Mouse (Mus musculus): ENCODE results near the gene Rc3h1. TPM values are rescaled to one million over a fixed set of nuclear protein-coding genes. Genes with fewer than 3 reads are reported as not detected.

The Rc3h1 gene
- polyA plus RNA-seq, 1 experiment from 2014 or later = 8.9 TPM

DNA sequence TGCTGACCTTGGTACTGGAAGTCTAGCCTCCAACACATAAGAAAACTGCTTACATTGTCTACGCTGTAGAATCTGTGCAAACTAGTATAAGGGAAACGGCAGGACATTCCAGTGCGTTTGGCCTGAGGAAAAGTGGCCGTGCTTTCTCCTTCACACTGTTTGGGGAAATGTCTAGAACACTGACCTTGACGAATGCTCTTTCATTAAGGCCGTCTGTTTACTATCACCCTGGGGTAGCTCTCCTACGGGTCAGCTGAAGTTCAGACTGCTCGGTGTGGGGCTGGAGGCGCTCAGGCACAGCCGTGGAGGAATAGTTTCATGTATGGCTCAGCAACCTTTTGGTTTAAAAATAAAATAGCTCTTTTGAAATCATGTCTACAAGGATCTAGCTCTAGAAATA, 6.5 kb upstream of the Rc3h1 start:
- 50% methylated on average over 10 of the region's 10 CpGs for WGBS
- DNase-seq (ENCODE audit: low spot score) = peak; percentile 30
- H3K4me1 ChIP-seq = 0 out of 2 replicates have a peak, but pooled peaks cover 11% of the 10 kb centered on the region

DNA sequence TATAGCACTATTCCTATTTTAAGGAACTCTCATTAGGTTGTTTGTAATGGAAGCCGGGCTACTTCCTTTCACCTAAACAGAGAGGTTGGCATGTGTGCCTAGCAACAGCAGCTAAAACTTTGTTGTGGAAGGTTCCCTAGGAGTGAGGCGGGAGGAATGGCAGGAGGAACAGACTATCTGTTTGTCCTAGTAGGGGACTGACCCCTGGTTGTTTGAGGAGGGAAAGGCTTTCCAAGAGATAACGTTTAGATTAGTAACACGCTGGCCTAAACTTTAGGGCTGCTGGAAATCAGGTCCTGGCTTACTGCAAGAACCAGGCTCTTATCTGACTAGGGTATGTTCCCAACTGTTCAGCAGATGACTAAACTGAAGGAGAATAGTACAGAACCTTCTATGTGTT, 2.2 kb upstream of the Rc3h1 start:
- Histone ChIP-seq H3K4me3 (no peak overlapping the region), H3K36me3 (replicated peaks) (no peaks in the 10 kb centered on the region), H3K4me1 (peaks cover 26% of the 10 kb centered on the region), H3K27ac (replicated peaks) (no peak overlapping the region), H3K27me3 (replicated peaks; ENCODE audit: low read depth, poor library complexity, severe bottlenecking) (0 out of 2 replicates have a peak, but pooled peaks cover 4% of the 10 kb centered on the region), H3K9me3 (no peaks in the 10 kb centered on the region)
- no peak for DNase-seq (ENCODE audit: low spot score)
- WGBS = 61% methylated on average over 4 of the region's 4 CpGs

More for the DNA sequence above, 6.5 kb upstream of the Rc3h1 start:
- H3K4me3 ChIP-seq = no peak overlapping the region
- no peak overlapping the region for H3K27ac ChIP-seq (replicated peaks)
- H3K36me3 ChIP-seq (replicated peaks) = no peaks in the 10 kb centered on the region
- no peaks in the 10 kb centered on the region for H3K9me3 ChIP-seq
- H3K27me3 ChIP-seq (replicated peaks; ENCODE audit: low read depth, poor library complexity, severe bottlenecking) = 0 out of 2 replicates have a peak, but pooled peaks cover under 1% of the 10 kb centered on the region

- peak overlapping the region; percentile 97 for H3K4me3 ChIP-seq
- no peaks in the 10 kb centered on the region for H3K9me3 ChIP-seq
- H3K4me1 ChIP-seq = peaks cover 23% of the 10 kb centered on the region
- H3K27me3 ChIP-seq (replicated peaks; ENCODE audit: low read depth, poor library complexity, severe bottlenecking) = 0 out of 2 replicates have a peak, but pooled peaks cover 4% of the 10 kb centered on the region
- DNase-seq (ENCODE audit: low spot score) = peak; percentile 75
- under 1% methylated on average over 67 of the region's 67 CpGs for WGBS
- H3K27ac ChIP-seq (replicated peaks) = peak overlapping the region; percentile 96
- 0 out of 2 replicates have a peak, but pooled peaks cover 9% of the 10 kb centered on the region for H3K36me3 ChIP-seq (replicated peaks)
Observed at GRCm38 (mm10) chr1:160906558-160907481, 602 bp downstream of the Rc3h1 start.

- H3K9me3 ChIP-seq = no peaks in the 10 kb centered on the region
- H3K36me3 ChIP-seq (replicated peaks) = 0 out of 2 replicates have a peak, but pooled peaks cover 9% of the 10 kb centered on the region
- peaks cover 18% of the 10 kb centered on the region for H3K4me1 ChIP-seq
- no peak overlapping the region for H3K27ac ChIP-seq (replicated peaks)
- 95% methylated on average over 1 of the region's 1 CpGs for WGBS
- no peak for DNase-seq (ENCODE audit: low spot score)
- H3K4me3 ChIP-seq = no peak overlapping the region
- H3K27me3 ChIP-seq (replicated peaks; ENCODE audit: low read depth, poor library complexity, severe bottlenecking) = no peaks in the 10 kb centered on the region
Observed at GRCm38 (mm10) chr1:160910176-160910575, 4.0 kb downstream of the Rc3h1 start.

- H3K36me3 ChIP-seq (replicated peaks) = 0 out of 2 replicates have a peak, but pooled peaks cover 9% of the 10 kb centered on the region
- H3K4me1 ChIP-seq = peaks cover 18% of the 10 kb centered on the region
- no peak overlapping the region for H3K4me3 ChIP-seq
- H3K27ac ChIP-seq (replicated peaks) = no peak overlapping the region
- WGBS = 94% methylated on average over 1 of the region's 1 CpGs
- H3K27me3 ChIP-seq (replicated peaks; ENCODE audit: low read depth, poor library complexity, severe bottlenecking) = no peaks in the 10 kb centered on the region
- DNase-seq (ENCODE audit: low spot score) = no peak
- no peaks in the 10 kb centered on the region for H3K9me3 ChIP-seq
Observed at GRCm38 (mm10) chr1:160910812-160911211, 4.6 kb downstream of the Rc3h1 start.

GRCm38 (mm10) chr1:160919383-160919782, 13.2 kb downstream of the Rc3h1 start:
- no peak for DNase-seq (ENCODE audit: low spot score)
- Histone ChIP-seq H3K27me3 (replicated peaks; ENCODE audit: low read depth, poor library complexity, severe bottlenecking) (no peaks in the 10 kb centered on the region), H3K36me3 (replicated peaks) (peaks cover 19% of the 10 kb centered on the region), H3K27ac (replicated peaks) (no peak overlapping the region), H3K9me3 (no peaks in the 10 kb centered on the region), H3K4me1 (no peaks in the 10 kb centered on the region), H3K4me3 (no peak overlapping the region)
- WGBS = 92% methylated on average over 1 of the region's 1 CpGs

- H3K36me3 ChIP-seq (replicated peaks) = peaks cover 15% of the 10 kb centered on the region
- no peaks in the 10 kb centered on the region for H3K9me3 ChIP-seq
- no peaks in the 10 kb centered on the region for H3K4me1 ChIP-seq
- no peak for DNase-seq (ENCODE audit: low spot score)
- H3K27me3 ChIP-seq (replicated peaks; ENCODE audit: low read depth, poor library complexity, severe bottlenecking) = no peaks in the 10 kb centered on the region
- 91% methylated on average over 1 of the region's 1 CpGs for WGBS
- no peak overlapping the region for H3K4me3 ChIP-seq
- no peak overlapping the region for H3K27ac ChIP-seq (replicated peaks)
Observed at GRCm38 (mm10) chr1:160921938-160922337, 15.7 kb downstream of the Rc3h1 start.

GRCm38 (mm10) chr1:160931320-160931719, 25.1 kb downstream of the Rc3h1 start:
- H3K4me1 ChIP-seq = no peaks in the 10 kb centered on the region

DNA sequence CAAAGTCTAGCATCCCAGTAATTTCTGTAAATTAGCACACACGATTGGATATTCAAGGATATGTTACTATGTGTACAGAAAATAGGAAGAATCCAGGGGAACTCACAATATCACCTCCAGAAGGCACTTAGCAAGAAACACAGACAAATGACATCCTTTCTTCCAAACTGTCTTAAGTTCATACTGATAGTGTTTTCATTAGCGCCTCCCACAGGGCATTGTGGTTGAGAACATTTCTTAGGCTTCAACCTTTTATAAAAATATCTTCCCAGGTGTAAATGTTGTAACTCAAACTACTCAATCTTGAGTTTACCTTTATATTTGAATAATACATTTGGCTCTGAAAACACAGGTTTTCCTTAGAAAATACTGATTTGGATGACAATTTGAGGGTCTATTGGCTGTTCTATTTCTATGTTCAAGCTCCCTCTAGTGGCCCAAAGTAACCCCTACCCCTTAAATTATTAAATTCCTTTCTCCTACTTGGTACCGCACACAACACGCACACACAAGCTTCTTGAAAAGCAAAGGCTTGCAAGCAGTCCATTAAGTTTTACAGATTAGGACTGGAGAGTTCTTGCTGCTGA, 27.8 kb downstream of the Rc3h1 start:
- Histone ChIP-seq H3K4me3 (no peak overlapping the region), H3K4me1 (no peaks in the 10 kb centered on the region), H3K27ac (replicated peaks) (no peak overlapping the region), H3K27me3 (replicated peaks; ENCODE audit: low read depth, poor library complexity, severe bottlenecking) (no peaks in the 10 kb centered on the region), H3K9me3 (no peaks in the 10 kb centered on the region), H3K36me3 (replicated peaks) (peaks cover 50% of the 10 kb centered on the region)
- no peak for DNase-seq (ENCODE audit: low spot score)
- 74% methylated on average over 4 of the region's 4 CpGs for whole genome bisulfite sequencing

More at GRCm38 (mm10) chr1:160931320-160931719, 25.1 kb downstream of the Rc3h1 start:
- Histone ChIP-seq H3K27me3 (replicated peaks; ENCODE audit: low read depth, poor library complexity, severe bottlenecking) (no peaks in the 10 kb centered on the region), H3K9me3 (no peaks in the 10 kb centered on the region), H3K36me3 (replicated peaks) (peaks cover 35% of the 10 kb centered on the region), H3K27ac (replicated peaks) (no peak overlapping the region), H3K4me3 (no peak overlapping the region)
- DNase-seq (ENCODE audit: low spot score) = no peak

- H3K36me3 ChIP-seq (replicated peaks) = peaks cover 58% of the 10 kb centered on the region
Observed at GRCm38 (mm10) chr1:160935551-160935950, 29.3 kb downstream of the Rc3h1 start.

DNA sequence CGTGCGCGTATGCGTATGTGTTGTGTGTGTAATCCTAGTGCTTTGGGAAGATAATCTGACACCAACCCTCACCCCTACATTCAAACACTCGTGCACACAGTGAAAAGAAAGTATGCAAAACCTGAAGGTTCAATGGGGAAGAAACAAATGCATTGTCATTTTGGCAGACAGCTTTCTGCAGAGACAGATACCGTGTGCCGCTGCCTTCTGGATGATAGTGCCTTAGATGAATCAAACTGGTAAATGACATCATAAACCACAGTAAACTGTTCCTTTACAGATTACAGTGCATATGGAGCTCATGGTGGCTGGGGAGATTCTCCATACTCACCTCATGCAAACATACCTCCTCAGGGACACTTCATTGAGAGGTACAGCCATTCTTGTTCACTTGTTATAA, 57.0 kb downstream of the Rc3h1 start:
- Histone ChIP-seq H3K27me3 (replicated peaks; ENCODE audit: low read depth, poor library complexity, severe bottlenecking) (no peaks in the 10 kb centered on the region), H3K4me1 (no peaks in the 10 kb centered on the region), H3K9me3 (no peaks in the 10 kb centered on the region), H3K36me3 (replicated peaks) (peaks cover 97% of the 10 kb centered on the region), H3K4me3 (no peak overlapping the region), H3K27ac (replicated peaks) (no peak overlapping the region)
- WGBS = 92% methylated on average over 7 of the region's 7 CpGs
- no peak for DNase-seq (ENCODE audit: low spot score)

More at GRCm38 (mm10) chr1:160935551-160935950, 29.3 kb downstream of the Rc3h1 start:
- Histone ChIP-seq H3K4me3 (no peak overlapping the region), H3K27me3 (replicated peaks; ENCODE audit: low read depth, poor library complexity, severe bottlenecking) (no peaks in the 10 kb centered on the region), H3K27ac (replicated peaks) (no peak overlapping the region), H3K4me1 (no peaks in the 10 kb centered on the region), H3K9me3 (no peaks in the 10 kb centered on the region)
- DNase-seq (ENCODE audit: low spot score) = no peak
- 94% methylated on average over 6 of the region's 6 CpGs for WGBS

DNA sequence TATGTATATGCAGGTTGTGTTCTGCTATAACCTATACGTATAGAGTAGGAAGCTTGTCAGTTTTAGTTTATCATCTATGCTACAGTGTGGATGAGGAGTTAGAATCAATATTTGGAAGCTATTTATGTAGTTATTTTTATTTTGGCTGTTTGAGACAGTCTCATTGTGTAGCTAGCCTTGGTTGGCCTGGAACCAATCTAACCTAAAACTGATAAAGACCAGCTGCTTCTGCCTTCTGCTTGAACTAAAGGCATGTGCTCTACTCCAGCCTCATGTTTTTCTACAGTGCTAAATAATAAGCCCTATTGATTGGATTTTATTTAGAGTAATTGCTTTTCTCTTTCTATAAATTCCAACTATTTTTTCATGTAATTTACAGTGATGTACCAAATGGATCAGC, 61.0 kb downstream of the Rc3h1 start:
- no peak for DNase-seq (ENCODE audit: low spot score)
- peaks cover 94% of the 10 kb centered on the region for H3K36me3 ChIP-seq (replicated peaks)
- WGBS = 94% methylated on average over 1 of the region's 1 CpGs
- no peaks in the 10 kb centered on the region for H3K27me3 ChIP-seq (replicated peaks; ENCODE audit: low read depth, poor library complexity, severe bottlenecking)
- no peak overlapping the region for H3K27ac ChIP-seq (replicated peaks)
- no peak overlapping the region for H3K4me3 ChIP-seq
- H3K4me1 ChIP-seq = no peaks in the 10 kb centered on the region
- H3K9me3 ChIP-seq = no peaks in the 10 kb centered on the region
